Mouse (Mus musculus) hindbrain, embryonic 12.5 days (tissue): ENCODE measurements around the gene Nup62. TPM values are rescaled to one million over a fixed set of nuclear protein-coding genes. Genes with fewer than 3 reads are reported as not detected.

Source experiments
- ATAC-seq: fragments of 200-750 bp; cut with Nextera tagmentation; 2 replicates; pipeline ENCODE4 v1.8.0; 2017; ENCODE audit warnings: moderate TSS enrichment; ENCODE audit not compliant: low FRiP score
- H3K27ac ChIP-seq: fragments of 300-500 bp; sonication (generic); 2 replicates; pipeline ENCODE4 v1.5.1; 2016; ENCODE audit warnings: mild to moderate bottlenecking
- H3K27me3 ChIP-seq: fragments of 300-500 bp; sonication (generic); 2 replicates; pipeline ENCODE4 v1.6.1; 2016; ENCODE audit warnings: mild to moderate bottlenecking
- H3K36me3 ChIP-seq: fragments of 300-500 bp; sonication (generic); 2 replicates; pipeline ENCODE4 v1.6.1; 2016; ENCODE audit warnings: mild to moderate bottlenecking
- H3K4me1 ChIP-seq: fragments of 300-500 bp; sonication (generic); 2 replicates; pipeline ENCODE4 v1.6.1; 2016
- H3K4me2 ChIP-seq: fragments of 300-500 bp; sonication (generic); replicated peaks from 2 replicates; pipeline ENCODE4 v1.6.1; 2016; ENCODE audit warnings: mild to moderate bottlenecking
- H3K4me3 ChIP-seq: fragments of 300-500 bp; sonication (generic); 2 replicates; pipeline ENCODE4 v1.5.1; 2016; ENCODE audit warnings: mild to moderate bottlenecking
- H3K9ac ChIP-seq: fragments of 300-500 bp; sonication (generic); 2 replicates; pipeline ENCODE4 v1.6.1; 2016; ENCODE audit warnings: mild to moderate bottlenecking, moderate library complexity
- H3K9me3 ChIP-seq: fragments of 300-500 bp; sonication (generic); replicated peaks from 2 replicates; pipeline ENCODE4 v1.6.1; 2016; ENCODE audit warnings: mild to moderate bottlenecking
- WGBS: fragments of 180-500 bp; shearing (Covaris S2); methylation state at CpG from one replicate; pipeline ENCODE4 v1.1.7; 2016; 5-methylcytosine and 5-hydroxymethylcytosine counted together
- polyA plus RNA-seq: library from polyadenylated mRNA; unstranded; fragments of >200 nt; fragmentation: Nextera tagmentation; extraction: Ambion mirVana; gene quantifications from 2 replicates; pipeline ENCODE4 v1.2.1, GENCODE M21; 2016

Gene Nup62
- polyA plus RNA-seq, 1 experiment from 2014 or later: 69.8 TPM

DNA sequence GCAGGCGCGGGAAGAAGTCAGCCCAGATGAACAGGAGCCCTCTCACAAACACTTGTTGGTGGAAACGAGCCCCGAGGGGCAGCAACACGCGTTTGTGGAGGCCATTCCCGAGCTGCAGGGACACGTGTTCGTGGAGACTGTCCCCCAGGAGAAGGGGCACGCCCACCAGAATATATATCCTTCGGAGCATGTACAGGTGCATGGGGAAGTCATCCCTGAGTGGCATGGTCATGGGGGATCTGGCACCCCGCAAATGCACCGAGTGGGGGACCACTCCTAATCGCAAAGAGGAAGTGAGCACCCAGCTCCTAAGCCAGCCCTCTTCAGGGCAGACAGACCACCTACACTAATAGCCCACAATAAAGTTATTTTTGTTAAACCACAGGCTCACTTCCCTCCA is 24.5 kb downstream of the Nup62 start:
- no peak overlapping the region for H3K27ac ChIP-seq
- H3K27me3 ChIP-seq: peaks cover 46% of the 10 kb centered on the region
- peaks cover 16% of the 10 kb centered on the region for H3K4me1 ChIP-seq
- no peak for ATAC-seq
- H3K4me2 ChIP-seq: peak overlapping the region; percentile 51
- 61% methylated on average over 14 of the region's 14 CpGs for WGBS
- peak overlapping the region; percentile 49; the same call in 1 of the 2 replicates for H3K9ac ChIP-seq
- H3K4me3 ChIP-seq: peak overlapping the region; percentile 28; the same call in 1 of the 2 replicates
- H3K36me3 ChIP-seq: peaks cover 52% of the 10 kb centered on the region
- no peaks in the 10 kb centered on the region for H3K9me3 ChIP-seq

DNA sequence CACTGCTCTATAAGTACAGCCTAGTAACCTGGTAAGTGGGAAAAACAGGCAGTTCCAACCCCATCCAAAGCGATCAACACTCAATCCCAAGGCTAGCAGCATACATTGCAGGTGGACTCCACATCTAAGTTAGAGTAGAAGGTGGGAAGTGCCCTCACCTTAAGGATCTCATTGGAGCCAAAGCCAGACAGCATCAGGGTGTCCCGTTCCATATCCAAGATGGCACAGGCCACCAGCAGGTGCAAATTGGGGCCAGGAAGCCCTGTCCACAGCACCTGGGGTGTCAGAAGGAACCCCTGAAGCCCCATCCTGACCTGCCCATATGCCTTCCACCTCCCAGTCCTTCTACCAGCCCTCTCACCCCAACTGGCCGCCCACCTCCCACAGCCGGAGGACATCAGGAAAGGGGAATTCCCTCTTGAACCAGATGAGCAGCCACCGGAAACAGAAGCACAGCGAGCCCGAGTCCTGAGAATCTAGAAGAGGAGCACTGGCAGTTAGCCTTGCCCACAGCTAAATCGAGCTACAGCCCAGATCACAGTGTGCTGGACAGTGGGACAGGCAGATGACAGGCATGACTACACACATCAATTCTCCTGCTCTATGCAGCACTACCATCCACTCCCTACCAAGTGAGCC is 26.1 kb downstream of the Nup62 start:
- Histone ChIP-seq H3K4me2 (no peak overlapping the region), H3K27ac (no peak overlapping the region), H3K4me1 (peaks cover 16% of the 10 kb centered on the region), H3K27me3 (peaks cover 46% of the 10 kb centered on the region), H3K9me3 (no peaks in the 10 kb centered on the region), H3K36me3 (peaks cover 65% of the 10 kb centered on the region), H3K4me3 (no peak overlapping the region), H3K9ac (no peak overlapping the region)
- WGBS: 90% methylated on average over 8 of the region's 8 CpGs
- no peak for ATAC-seq

DNA sequence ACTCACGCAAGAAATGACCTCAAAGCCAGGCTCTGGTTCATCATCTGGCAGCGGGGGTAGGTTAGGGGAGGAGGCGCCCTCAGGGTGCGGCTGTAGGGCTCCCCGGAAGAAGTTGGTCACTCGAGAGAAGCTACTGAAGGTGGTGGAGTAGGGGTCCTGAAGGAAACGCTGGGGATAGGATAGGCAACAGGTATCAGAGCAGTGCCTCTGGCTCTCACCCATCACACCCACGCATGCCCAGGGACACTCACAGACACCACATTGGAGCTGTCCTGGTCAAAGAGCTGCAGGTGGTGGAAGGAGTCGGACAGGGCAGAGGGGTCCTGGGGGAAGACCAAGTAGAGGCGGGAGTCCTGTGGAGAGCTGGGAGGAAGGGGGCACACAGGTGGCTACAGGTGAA is 29.1 kb downstream of the Nup62 start:
- H3K4me1 ChIP-seq: peaks cover 16% of the 10 kb centered on the region
- H3K27me3 ChIP-seq: peaks cover 22% of the 10 kb centered on the region
- no peak overlapping the region for H3K4me2 ChIP-seq
- H3K36me3 ChIP-seq: peaks cover 65% of the 10 kb centered on the region
- no peak overlapping the region for H3K4me3 ChIP-seq
- WGBS: 92% methylated on average over 10 of the region's 10 CpGs
- no peak overlapping the region for H3K27ac ChIP-seq
- H3K9ac ChIP-seq: no peak overlapping the region
- ATAC-seq: no peak
- H3K9me3 ChIP-seq: no peaks in the 10 kb centered on the region

DNA sequence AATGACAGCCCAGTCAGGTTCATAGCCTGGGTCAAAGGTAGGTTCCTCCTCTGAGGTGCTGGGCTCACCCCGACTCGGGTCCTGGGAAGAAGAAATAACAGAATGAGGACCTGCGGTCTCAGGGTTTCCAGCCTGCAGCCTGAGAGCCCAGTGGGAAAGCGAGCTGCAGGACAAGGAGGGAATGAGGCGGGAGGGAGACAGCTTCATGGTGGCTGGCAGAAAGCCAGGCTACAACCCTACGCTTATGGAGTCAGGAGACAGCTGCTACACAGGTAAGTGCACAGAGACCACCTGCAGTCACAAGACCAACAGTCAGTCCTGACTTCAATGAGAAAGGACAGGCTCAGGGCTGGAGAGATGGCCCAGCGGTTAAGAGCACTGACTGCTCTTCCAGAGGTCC is 30.9 kb downstream of the Nup62 start:
- WGBS: 89% methylated on average over 7 of the region's 7 CpGs
- Histone ChIP-seq H3K4me2 (no peak overlapping the region), H3K4me3 (no peak overlapping the region), H3K4me1 (peaks cover 21% of the 10 kb centered on the region), H3K27me3 (peaks cover 4% of the 10 kb centered on the region; the same call in 1 of the 2 replicates), H3K36me3 (peaks cover 49% of the 10 kb centered on the region), H3K9ac (peak overlapping the region; percentile 35; the same call in 1 of the 2 replicates), H3K9me3 (no peaks in the 10 kb centered on the region), H3K27ac (no peak overlapping the region)
- no peak for ATAC-seq

DNA sequence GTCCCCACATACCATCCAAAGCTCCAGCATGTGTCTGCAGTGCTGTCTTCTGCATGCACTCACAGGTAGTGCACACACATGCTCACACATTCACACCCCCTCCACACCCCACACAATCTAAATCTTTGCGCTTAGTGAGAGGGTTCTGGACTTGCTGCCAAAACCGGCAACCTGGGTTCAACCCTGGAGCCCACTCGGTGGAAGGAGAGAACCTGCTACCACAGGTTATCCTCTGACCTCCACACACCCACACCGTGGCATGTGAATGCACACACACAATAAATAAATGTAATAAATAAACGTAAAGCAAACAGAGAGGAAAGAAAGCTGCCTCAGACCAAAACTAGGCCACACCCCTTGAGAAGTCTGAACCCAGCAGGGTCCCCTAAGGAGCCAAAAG is 31.9 kb downstream of the Nup62 start:
- peak overlapping the region; percentile 59 for H3K9ac ChIP-seq
- H3K27me3 ChIP-seq: no peaks in the 10 kb centered on the region
- H3K36me3 ChIP-seq: peaks cover 43% of the 10 kb centered on the region
- ATAC-seq: no peak
- H3K4me2 ChIP-seq: peak overlapping the region; percentile 78
- 81% methylated on average over 5 of the region's 5 CpGs for WGBS
- H3K27ac ChIP-seq: no peak overlapping the region
- peak overlapping the region; percentile 70 for H3K4me3 ChIP-seq
- H3K9me3 ChIP-seq: no peaks in the 10 kb centered on the region
- H3K4me1 ChIP-seq: peaks cover 25% of the 10 kb centered on the region

DNA sequence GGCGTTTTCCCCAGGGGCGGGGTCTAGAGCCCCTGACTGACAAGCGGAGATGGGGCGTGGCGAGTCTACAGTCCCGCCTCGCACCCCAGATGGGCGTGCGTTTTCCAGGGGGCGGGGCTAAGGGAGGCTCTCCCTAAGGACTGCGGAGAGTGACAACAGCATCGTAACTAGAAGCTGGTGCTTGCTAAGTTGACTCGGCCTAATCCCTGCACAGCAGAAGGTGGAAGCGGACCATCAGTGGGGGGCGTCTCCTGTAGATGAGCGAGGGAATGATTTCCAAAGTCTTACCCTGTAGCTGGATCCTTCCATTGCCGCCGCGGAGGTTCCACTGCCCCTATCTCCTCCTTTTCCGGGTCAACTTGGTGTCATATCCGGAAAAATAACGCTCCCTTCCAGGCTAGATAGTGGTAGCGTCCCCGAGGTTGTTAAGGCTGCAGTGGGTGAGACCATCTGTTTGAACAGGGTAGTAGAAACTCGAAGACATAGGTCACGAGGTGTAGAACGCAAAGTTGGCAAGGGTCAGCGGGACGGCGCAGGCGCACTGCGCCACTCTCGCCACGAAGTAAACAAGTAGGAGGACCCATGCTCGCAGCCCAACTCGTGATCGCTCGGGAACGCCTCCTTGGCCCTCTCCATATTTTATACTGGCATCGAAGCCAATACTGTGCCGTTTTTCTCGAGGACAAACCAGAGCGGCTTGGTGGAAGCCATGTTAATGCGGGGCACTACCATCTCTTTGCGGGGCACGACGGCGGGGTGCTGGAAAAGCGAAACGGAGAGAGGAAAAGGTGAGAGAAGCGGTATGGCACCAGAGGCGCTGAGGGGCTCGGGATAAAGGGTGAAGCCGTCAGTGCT is 32.9 kb downstream of the Nup62 start, which contains the start of the genes Akt1s1 and Tbc1d17:
TSS of gene Akt1s1 (plus strand) at position 431 of the 855 bp plus-strand sequence.
TSS of gene Tbc1d17 (minus strand) at position 519 of the 855 bp plus-strand sequence.
- WGBS: under 1% methylated on average over 54 of the region's 54 CpGs
- Histone ChIP-seq H3K9ac (peak within 1 kb of the TSS; percentile 76), H3K4me3 (peak within 1 kb of the TSS; percentile 70), H3K4me1 (peaks cover 33% of the 10 kb centered on the region), H3K27ac (peak within 1 kb of the TSS; percentile 97), H3K27me3 (no peaks in the 10 kb centered on the region), H3K4me2 (peak within 1 kb of the TSS; percentile 78), H3K9me3 (no peaks in the 10 kb centered on the region), H3K36me3 (peaks cover 35% of the 10 kb centered on the region)
- peak; percentile 81 for ATAC-seq

DNA sequence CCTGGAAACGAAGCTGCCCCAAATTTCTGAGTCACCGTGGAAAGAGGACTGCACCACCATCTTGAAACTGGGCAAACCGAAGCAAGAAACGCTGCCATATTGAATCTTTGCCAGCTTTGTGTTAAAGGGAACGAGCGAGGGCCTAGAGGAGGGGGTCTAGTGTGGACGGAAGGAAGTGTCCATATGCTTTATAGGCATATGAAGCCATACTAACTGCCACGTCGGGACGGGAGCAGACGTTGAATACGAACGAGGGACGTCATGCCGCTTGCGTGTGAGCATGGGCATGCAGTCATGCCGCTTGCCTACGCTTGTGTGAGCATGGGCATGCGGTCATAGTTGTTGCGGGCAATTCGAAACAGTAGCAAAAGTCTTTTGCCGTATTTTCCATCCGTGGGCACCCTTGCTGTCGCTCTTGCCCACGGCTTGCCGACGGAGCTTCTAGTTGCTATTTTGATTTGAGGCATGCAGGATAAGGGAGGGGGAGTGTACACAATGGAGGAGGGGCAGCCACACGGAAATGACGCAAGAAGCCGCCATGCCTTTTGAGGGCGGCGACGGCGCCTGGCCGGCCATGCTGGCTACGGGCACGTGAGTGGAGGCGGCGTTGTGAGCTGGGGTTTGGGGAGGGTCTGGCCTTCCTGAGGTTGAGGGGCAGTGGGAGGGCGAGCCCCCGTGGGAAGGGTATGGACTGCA is 33.7 kb downstream of the Nup62 start:
- under 1% methylated on average over 41 of the region's 41 CpGs for WGBS
- Histone ChIP-seq H3K9me3 (no peaks in the 10 kb centered on the region), H3K27me3 (no peaks in the 10 kb centered on the region), H3K4me1 (peaks cover 40% of the 10 kb centered on the region), H3K4me3 (peak overlapping the region; percentile 70), H3K4me2 (peak overlapping the region; percentile 78), H3K9ac (peak overlapping the region; percentile 76), H3K27ac (peak overlapping the region; percentile 97), H3K36me3 (peaks cover 27% of the 10 kb centered on the region)
- ATAC-seq: peak; percentile 76

DNA sequence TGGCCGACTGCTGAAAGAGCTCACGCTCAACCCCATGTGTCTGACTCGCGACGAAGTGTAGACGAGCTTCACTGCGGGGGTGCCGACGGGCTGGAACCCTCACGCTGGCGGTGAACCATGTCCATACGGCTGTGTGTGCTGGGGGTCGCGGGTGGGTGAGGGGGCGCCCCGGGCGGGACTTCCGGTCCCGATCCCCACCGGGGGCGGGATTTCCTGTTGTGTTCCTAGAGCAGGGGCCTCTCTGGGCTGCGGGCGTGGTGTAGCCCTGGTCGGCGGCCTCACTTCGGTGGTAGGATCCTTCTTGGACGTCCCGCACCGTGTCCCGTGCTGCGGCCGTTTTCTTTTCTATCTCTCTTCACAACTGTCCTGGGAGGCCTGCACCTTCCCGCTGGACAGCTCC is 34.3 kb downstream of the Nup62 start:
- WGBS: 0% methylated on average over 31 of the region's 33 CpGs
- Histone ChIP-seq H3K4me2 (peak overlapping the region; percentile 78), H3K4me1 (peaks cover 46% of the 10 kb centered on the region), H3K4me3 (peak overlapping the region; percentile 70), H3K36me3 (peaks cover 21% of the 10 kb centered on the region), H3K9me3 (no peaks in the 10 kb centered on the region), H3K9ac (peak overlapping the region; percentile 76), H3K27me3 (no peaks in the 10 kb centered on the region), H3K27ac (peak overlapping the region; percentile 97)
- peak; percentile 39 for ATAC-seq

DNA sequence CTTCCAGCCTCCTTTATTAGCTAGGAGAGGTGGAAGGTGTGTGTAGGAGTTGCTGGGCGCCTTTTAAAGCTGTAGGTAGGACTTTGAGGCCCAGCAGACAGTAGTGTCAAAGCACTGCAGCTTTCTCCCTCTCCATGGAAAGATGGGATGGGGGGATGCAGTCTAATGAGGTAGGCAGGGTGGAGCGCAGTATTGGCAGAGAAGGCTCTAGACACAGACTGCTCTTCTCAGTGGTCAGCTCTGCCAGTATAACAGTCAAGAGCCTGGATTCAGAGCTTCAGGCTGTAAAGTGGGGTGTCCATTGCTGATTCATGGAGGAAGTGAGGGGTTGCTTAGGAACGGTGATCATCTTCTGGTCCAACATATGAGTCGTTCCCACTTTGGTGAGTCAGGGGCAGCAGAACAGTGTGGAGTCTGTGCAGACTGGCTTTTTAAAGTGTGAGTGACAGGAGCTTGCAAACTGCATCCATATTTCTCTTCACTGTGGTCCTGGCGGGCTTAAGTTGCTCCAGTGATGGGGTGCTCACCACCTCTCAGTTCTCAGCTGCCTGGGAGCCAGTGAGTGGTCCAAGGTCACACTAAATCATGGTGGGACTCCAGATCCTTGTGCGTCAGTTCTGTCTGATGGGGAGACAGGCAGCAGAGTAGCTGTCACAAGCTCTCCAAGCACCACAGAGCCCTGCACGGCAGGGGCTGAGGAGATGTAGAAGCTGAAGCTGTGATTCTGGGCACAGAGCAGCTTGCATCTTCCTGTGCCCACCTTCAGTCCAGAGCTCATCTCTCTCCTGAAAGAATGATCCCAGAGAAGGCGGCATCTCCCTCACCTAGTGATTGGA is 35.1 kb downstream of the Nup62 start:
- Histone ChIP-seq H3K4me3 (peak overlapping the region; percentile 70), H3K4me1 (peaks cover 49% of the 10 kb centered on the region), H3K9ac (peak overlapping the region; percentile 76), H3K36me3 (peaks cover 13% of the 10 kb centered on the region), H3K27ac (peak overlapping the region; percentile 97; the same call in 1 of the 2 replicates), H3K27me3 (no peaks in the 10 kb centered on the region), H3K9me3 (no peaks in the 10 kb centered on the region), H3K4me2 (peak overlapping the region; percentile 78)
- ATAC-seq: no peak
- WGBS: 83% methylated on average over 8 of the region's 8 CpGs

DNA sequence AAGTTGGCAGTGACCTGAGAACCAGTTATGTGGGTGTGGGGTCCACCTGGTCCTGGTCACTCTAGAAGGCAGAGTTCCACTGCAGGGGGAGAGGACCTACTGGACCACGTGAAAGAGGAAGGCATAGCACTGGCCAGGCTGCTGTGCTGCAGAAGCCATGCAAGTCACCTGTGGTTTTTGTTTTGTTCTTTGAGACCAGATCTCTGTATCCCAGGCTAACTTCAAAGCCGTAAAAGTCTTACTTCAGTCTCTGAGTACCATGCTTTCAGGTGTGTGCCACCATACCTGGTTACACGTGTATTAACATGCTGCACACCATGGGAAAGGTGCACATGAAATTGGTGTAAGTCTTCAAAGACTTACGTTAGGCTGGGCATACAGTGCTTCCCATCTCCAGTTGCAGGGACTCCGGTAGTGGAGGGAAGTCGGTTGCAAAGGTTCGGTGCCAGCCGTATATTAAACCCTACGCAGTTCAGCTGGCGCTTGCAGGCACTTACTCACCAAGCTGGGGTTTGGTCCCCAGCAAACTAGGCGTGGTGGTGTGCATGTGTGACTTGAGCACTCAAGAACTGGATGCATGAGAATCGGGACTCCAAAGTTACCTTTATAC is 35.8 kb downstream of the Nup62 start:
- no peak for ATAC-seq
- H3K27ac ChIP-seq: no peak overlapping the region
- H3K9ac ChIP-seq: no peak overlapping the region
- H3K27me3 ChIP-seq: no peaks in the 10 kb centered on the region
- no peak overlapping the region for H3K4me3 ChIP-seq
- H3K4me1 ChIP-seq: peaks cover 54% of the 10 kb centered on the region
- peaks cover 6% of the 10 kb centered on the region for H3K36me3 ChIP-seq
- peak overlapping the region; percentile 78; the same call in 1 of the 2 replicates for H3K4me2 ChIP-seq
- WGBS: 92% methylated on average over 12 of the region's 12 CpGs
- no peaks in the 10 kb centered on the region for H3K9me3 ChIP-seq
